Mouse (Mus musculus): ENCODE data around the gene Nudt2. TPM values are rescaled to one million over a fixed set of nuclear protein-coding genes. Genes with fewer than 3 reads are reported as not detected.

The Nudt2 gene
- polyA plus RNA-seq, 1 experiment from 2014 or later = 76.8 TPM

DNA sequence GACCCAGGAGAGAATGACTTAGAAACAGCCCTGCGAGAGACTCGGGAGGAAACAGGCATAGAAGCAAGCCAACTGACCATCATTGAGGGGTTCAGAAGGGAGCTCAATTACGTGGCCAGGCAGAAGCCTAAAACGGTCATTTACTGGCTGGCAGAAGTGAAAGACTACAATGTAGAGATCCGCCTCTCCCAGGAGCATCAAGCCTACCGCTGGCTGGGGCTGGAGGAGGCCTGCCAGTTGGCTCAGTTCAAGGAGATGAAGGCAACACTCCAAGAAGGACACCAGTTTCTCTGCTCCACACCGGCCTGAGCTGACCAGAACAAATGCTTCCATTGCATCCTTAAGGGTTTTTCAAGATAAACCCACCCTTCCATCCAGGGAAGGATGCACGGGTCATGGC lies 15.3 kb downstream of the Nudt2 start:
- peaks cover 3% of the 10 kb centered on the region; the same call in 1 of the 2 replicates for H3K4me1 ChIP-seq (ENCODE audit: control insufficient read depth, insufficient read depth, low read depth, low read length)
- no peaks in the 10 kb centered on the region for H3K9me3 ChIP-seq (ENCODE audit: control insufficient read depth, low read length)
- WGBS = 70% methylated on average over 8 of the region's 8 CpGs
- no peak overlapping the region for H3K4me3 ChIP-seq (ENCODE audit: low read length)
- peak; percentile 89 for ATAC-seq
- H3K9ac ChIP-seq (ENCODE audit: low read depth, low read length) = no peak overlapping the region
- H3K36me3 ChIP-seq (ENCODE audit: control insufficient read depth, insufficient read depth, low read length) = peaks cover 7% of the 10 kb centered on the region; the same call in 1 of the 2 replicates
- H3K27ac ChIP-seq (ENCODE audit: low read depth, low read length) = 0 out of 2 replicates have a peak overlapping the region, but pooled peaks have one; percentile 32
- no peaks in the 10 kb centered on the region for H3K27me3 ChIP-seq (replicated peaks; ENCODE audit: control insufficient read depth, insufficient read depth, low read length)
- H3K4me2 ChIP-seq (ENCODE audit: low read length) = no peak overlapping the region

- Histone ChIP-seq H3K36me3 (ENCODE audit: control insufficient read depth, insufficient read depth, low read length) (peaks cover 7% of the 10 kb centered on the region; the same call in 1 of the 2 replicates), H3K9ac (ENCODE audit: low read depth, low read length) (no peak overlapping the region), H3K4me2 (ENCODE audit: low read length) (no peak overlapping the region), H3K4me3 (ENCODE audit: low read length) (no peak overlapping the region), H3K4me1 (ENCODE audit: control insufficient read depth, insufficient read depth, low read depth, low read length) (peaks cover 3% of the 10 kb centered on the region; the same call in 1 of the 2 replicates), H3K9me3 (ENCODE audit: control insufficient read depth, low read length) (peaks cover 4% of the 10 kb centered on the region), H3K27ac (ENCODE audit: low read depth, low read length) (peak overlapping the region; percentile 24; the same call in 1 of the 2 replicates), H3K27me3 (replicated peaks; ENCODE audit: control insufficient read depth, insufficient read depth, low read length) (no peaks in the 10 kb centered on the region)
- ATAC-seq = peak; percentile 46; the same call in 1 of the 2 replicates
- WGBS = 55% methylated on average over 6 of the region's 6 CpGs
Observed at GRCm38 (mm10) chr4:41481601-41482017, 16.7 kb downstream of the Nudt2 start.

DNA sequence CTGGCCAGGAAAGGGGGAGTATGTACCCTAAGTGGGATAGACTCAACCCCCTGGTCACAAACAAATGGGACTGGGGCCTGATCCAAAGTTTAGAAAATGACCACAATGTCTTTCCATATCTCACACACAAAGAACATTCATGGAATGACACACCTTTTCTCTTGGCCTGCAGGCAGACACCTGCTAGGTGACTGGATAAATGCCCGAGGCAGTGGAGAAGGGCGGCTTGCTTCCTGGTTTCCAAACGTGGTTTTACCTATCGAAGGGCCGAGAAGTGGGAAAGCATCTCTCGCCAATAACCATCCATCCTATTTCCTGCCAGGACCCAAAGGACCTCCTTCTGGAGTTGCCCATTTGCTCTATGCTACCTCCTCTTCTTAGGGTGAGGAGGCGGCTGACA lies 28.0 kb downstream of the Nudt2 start:
- H3K9me3 ChIP-seq (ENCODE audit: control insufficient read depth, low read length) = no peaks in the 10 kb centered on the region
- H3K4me1 ChIP-seq (ENCODE audit: control insufficient read depth, insufficient read depth, low read depth, low read length) = peaks cover 6% of the 10 kb centered on the region
- ATAC-seq = no peak
- WGBS = 86% methylated on average over 7 of the region's 7 CpGs
- no peak overlapping the region for H3K4me2 ChIP-seq (ENCODE audit: low read length)
- no peaks in the 10 kb centered on the region for H3K36me3 ChIP-seq (ENCODE audit: control insufficient read depth, insufficient read depth, low read length)
- H3K27me3 ChIP-seq (replicated peaks; ENCODE audit: control insufficient read depth, insufficient read depth, low read length) = peaks cover 6% of the 10 kb centered on the region
- H3K4me3 ChIP-seq (ENCODE audit: low read length) = no peak overlapping the region
- no peak overlapping the region for H3K27ac ChIP-seq (ENCODE audit: low read depth, low read length)
- no peak overlapping the region for H3K9ac ChIP-seq (ENCODE audit: low read depth, low read length)

- WGBS = 75% methylated on average over 3 of the region's 3 CpGs
- peaks cover 10% of the 10 kb centered on the region for H3K27me3 ChIP-seq (replicated peaks; ENCODE audit: control insufficient read depth, insufficient read depth, low read length)
- peaks cover 12% of the 10 kb centered on the region for H3K4me1 ChIP-seq (ENCODE audit: control insufficient read depth, insufficient read depth, low read depth, low read length)
- ATAC-seq = no peak
- no peaks in the 10 kb centered on the region for H3K9me3 ChIP-seq (ENCODE audit: control insufficient read depth, low read length)
- no peak overlapping the region for H3K4me2 ChIP-seq (ENCODE audit: low read length)
- no peaks in the 10 kb centered on the region for H3K36me3 ChIP-seq (ENCODE audit: control insufficient read depth, insufficient read depth, low read length)
- H3K27ac ChIP-seq (ENCODE audit: low read depth, low read length) = no peak overlapping the region
- H3K9ac ChIP-seq (ENCODE audit: low read depth, low read length) = no peak overlapping the region
- H3K4me3 ChIP-seq (ENCODE audit: low read length) = no peak overlapping the region
Observed at GRCm38 (mm10) chr4:41493464-41494116, 28.6 kb downstream of the Nudt2 start.

- no peak overlapping the region for H3K27ac ChIP-seq (ENCODE audit: low read depth, low read length)
- no peaks in the 10 kb centered on the region for H3K9me3 ChIP-seq (ENCODE audit: control insufficient read depth, low read length)
- H3K4me3 ChIP-seq (ENCODE audit: low read length) = no peak overlapping the region
- H3K4me2 ChIP-seq (ENCODE audit: low read length) = no peak overlapping the region
- peaks cover 11% of the 10 kb centered on the region for H3K27me3 ChIP-seq (replicated peaks; ENCODE audit: control insufficient read depth, insufficient read depth, low read length)
- WGBS = 44% methylated on average over 3 of the region's 3 CpGs
- peaks cover 20% of the 10 kb centered on the region for H3K4me1 ChIP-seq (ENCODE audit: control insufficient read depth, insufficient read depth, low read depth, low read length)
- no peak overlapping the region for H3K9ac ChIP-seq (ENCODE audit: low read depth, low read length)
- no peaks in the 10 kb centered on the region for H3K36me3 ChIP-seq (ENCODE audit: control insufficient read depth, insufficient read depth, low read length)
- no peak for ATAC-seq
Observed at GRCm38 (mm10) chr4:41494378-41494777, 29.4 kb downstream of the Nudt2 start.

- Histone ChIP-seq H3K4me3 (ENCODE audit: low read length) (no peak overlapping the region), H3K9me3 (ENCODE audit: control insufficient read depth, low read length) (no peaks in the 10 kb centered on the region), H3K4me1 (ENCODE audit: control insufficient read depth, insufficient read depth, low read depth, low read length) (peaks cover 21% of the 10 kb centered on the region), H3K36me3 (ENCODE audit: control insufficient read depth, insufficient read depth, low read length) (no peaks in the 10 kb centered on the region), H3K9ac (ENCODE audit: low read depth, low read length) (no peak overlapping the region), H3K27me3 (replicated peaks; ENCODE audit: control insufficient read depth, insufficient read depth, low read length) (peaks cover 15% of the 10 kb centered on the region), H3K27ac (ENCODE audit: low read depth, low read length) (no peak overlapping the region), H3K4me2 (ENCODE audit: low read length) (no peak overlapping the region)
- WGBS = 91% methylated on average over 4 of the region's 4 CpGs
- no peak for ATAC-seq
Observed at GRCm38 (mm10) chr4:41495076-41495475, 30.1 kb downstream of the Nudt2 start.

DNA sequence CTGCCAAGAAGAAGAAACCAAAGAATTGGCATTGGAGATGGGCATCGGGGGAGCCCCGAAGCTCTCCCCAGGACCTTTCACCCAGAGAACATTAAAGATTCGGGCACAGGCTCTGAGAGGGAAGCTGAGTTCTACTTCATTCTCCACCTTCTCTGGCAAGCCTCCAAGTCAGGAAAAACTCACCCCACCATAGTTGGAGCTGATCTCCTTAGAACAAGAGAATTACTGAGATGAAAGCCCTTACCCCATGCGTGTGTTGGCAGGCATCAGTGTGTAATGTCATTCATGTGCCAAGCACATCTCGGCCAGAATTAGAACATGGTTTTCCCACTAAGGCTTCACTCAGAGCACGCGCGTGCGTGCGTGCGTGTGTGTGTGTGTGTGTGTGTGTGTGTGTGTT lies 30.9 kb downstream of the Nudt2 start:
- H3K27ac ChIP-seq (ENCODE audit: low read depth, low read length) = no peak overlapping the region
- no peaks in the 10 kb centered on the region for H3K36me3 ChIP-seq (ENCODE audit: control insufficient read depth, insufficient read depth, low read length)
- no peak overlapping the region for H3K4me2 ChIP-seq (ENCODE audit: low read length)
- H3K4me3 ChIP-seq (ENCODE audit: low read length) = no peak overlapping the region
- peaks cover 22% of the 10 kb centered on the region for H3K27me3 ChIP-seq (replicated peaks; ENCODE audit: control insufficient read depth, insufficient read depth, low read length)
- WGBS = 62% methylated on average over 11 of the region's 11 CpGs
- ATAC-seq = peak; percentile 83
- H3K4me1 ChIP-seq (ENCODE audit: control insufficient read depth, insufficient read depth, low read depth, low read length) = peaks cover 21% of the 10 kb centered on the region
- no peak overlapping the region for H3K9ac ChIP-seq (ENCODE audit: low read depth, low read length)
- no peaks in the 10 kb centered on the region for H3K9me3 ChIP-seq (ENCODE audit: control insufficient read depth, low read length)

- Histone ChIP-seq H3K9me3 (ENCODE audit: control insufficient read depth, low read length) (no peaks in the 10 kb centered on the region), H3K27ac (ENCODE audit: low read depth, low read length) (no peak overlapping the region), H3K4me3 (ENCODE audit: low read length) (no peak overlapping the region), H3K4me2 (ENCODE audit: low read length) (no peak overlapping the region; the same call in 1 of the 2 replicates), H3K27me3 (replicated peaks; ENCODE audit: control insufficient read depth, insufficient read depth, low read length) (peaks cover 26% of the 10 kb centered on the region), H3K9ac (ENCODE audit: low read depth, low read length) (no peak overlapping the region), H3K36me3 (ENCODE audit: control insufficient read depth, insufficient read depth, low read length) (no peaks in the 10 kb centered on the region), H3K4me1 (ENCODE audit: control insufficient read depth, insufficient read depth, low read depth, low read length) (peaks cover 21% of the 10 kb centered on the region)
- no peak for ATAC-seq
- 54% methylated on average over 5 of the region's 5 CpGs for WGBS
Observed at GRCm38 (mm10) chr4:41497046-41497445, 32.1 kb downstream of the Nudt2 start.

GRCm38 (mm10) chr4:41497579-41497978 lies 32.6 kb downstream of the Nudt2 start:
- Histone ChIP-seq H3K4me3 (ENCODE audit: low read length) (peak overlapping the region; percentile 36), H3K4me2 (ENCODE audit: low read length) (peak overlapping the region; percentile 61), H3K27me3 (replicated peaks; ENCODE audit: control insufficient read depth, insufficient read depth, low read length) (peaks cover 26% of the 10 kb centered on the region), H3K9me3 (ENCODE audit: control insufficient read depth, low read length) (no peaks in the 10 kb centered on the region), H3K9ac (ENCODE audit: low read depth, low read length) (peak overlapping the region; percentile 49), H3K4me1 (ENCODE audit: control insufficient read depth, insufficient read depth, low read depth, low read length) (peaks cover 21% of the 10 kb centered on the region), H3K36me3 (ENCODE audit: control insufficient read depth, insufficient read depth, low read length) (no peaks in the 10 kb centered on the region), H3K27ac (ENCODE audit: low read depth, low read length) (no peak overlapping the region)
- ATAC-seq = 0 out of 2 replicates have a peak, but pooled peaks have one; percentile 18
- 4% methylated on average over 34 of the region's 34 CpGs for WGBS

All from hindbrain, embryonic 16.5 days (tissue).